Mouse (Mus musculus) lung, postnatal 14 days (tissue): ENCODE results near the gene Has3.
"Not testable (repeated sequence)": the region's sequence is repeated elsewhere in the genome, so short reads cannot be mapped to it uniquely, and the experiment has no call there.

ENCODE experiments used
- DNase-seq: peaks from one replicate; pipeline ENCODE4 v3.0.0; 2021

Has3 gene

DNA sequence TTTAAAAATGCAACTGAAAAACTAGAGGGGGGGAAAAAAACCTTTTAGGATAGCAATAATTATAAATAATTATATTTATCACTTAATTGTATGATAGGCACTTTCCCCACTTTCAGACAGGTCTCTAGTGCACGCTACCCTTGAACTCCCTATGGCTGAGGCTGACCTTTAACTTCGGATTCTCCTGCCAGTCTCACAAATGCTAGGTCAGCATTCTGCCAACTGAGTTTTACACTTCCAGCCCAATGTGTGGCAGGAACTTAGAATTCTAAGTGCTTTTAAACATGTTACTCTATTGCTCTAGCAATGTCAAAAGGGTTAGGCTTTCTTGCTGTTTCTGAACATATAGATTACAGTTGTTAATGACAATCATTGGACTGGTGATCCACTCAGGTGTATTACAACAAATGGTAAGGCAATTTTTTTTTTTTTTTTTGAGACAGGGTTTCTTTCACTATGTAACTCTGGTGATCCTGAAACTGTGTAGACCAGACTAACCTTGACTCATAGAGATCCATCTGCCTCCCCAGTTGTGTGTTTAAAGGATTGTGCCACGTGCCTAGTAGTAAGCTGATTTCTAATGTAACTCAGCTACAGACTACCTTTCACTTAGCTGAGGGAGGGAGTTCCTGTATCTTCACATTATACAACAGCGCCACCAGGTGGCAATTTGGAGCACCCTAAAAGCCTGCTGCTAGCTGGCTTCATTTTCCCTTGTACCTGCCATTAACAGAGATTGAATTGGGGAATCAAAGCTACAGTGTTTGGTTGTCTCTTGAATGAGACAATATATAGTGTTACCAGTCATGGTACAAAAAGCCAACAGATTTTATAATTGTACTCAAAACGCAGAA is 17.5 kb downstream of the Has3 start:
- peak; percentile 89 for DNase-seq

DNA sequence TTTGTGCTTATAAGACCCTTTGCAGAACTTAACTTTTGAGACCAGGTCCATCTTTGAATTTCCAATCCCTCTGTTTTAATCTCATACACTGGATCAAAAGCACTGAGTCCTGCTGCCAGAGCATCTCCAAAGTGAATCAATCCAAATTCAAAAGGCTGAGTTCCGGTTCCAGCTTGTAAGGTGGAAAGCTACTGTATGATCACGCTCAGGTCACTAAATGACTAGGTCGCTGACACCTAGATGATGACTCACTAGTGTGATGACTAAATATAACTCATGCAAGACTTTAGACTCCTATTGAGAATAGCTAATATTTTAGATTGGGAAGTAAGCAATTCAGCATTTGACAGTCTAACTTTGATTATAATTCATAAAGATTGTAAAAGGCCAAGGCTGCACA is 18.8 kb downstream of the Has3 start:
- DNase-seq: no peak

DNA sequence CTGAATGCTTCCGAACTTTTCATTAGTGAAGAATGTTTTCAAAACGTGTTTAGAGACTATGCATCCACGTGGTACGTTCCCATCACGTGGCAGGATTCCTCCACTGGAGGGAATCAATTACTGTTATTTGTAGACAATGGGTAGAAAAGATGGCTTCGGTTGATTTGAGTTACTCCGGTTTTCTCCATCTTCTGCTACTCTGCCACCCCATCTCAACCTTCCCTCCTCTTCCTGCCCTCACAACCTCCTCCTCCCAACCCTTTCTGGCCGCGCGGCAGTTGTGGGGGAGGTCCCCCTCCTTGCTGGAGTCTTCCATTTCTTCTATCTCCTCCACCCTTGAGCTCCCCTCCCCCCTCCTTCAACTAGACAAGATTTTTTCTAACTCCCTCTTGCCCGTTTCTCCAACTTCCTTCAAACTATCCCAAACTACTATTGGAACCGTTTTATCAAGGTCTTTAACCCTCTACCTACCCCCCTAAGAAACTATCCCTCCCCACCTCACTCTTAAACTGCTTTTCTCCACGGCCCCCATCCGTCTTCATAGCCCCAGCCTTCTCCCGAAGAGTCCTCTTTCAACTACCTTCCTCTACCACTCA is 22.3 kb downstream of the Has3 start:
- peak; percentile 13 for DNase-seq

DNA sequence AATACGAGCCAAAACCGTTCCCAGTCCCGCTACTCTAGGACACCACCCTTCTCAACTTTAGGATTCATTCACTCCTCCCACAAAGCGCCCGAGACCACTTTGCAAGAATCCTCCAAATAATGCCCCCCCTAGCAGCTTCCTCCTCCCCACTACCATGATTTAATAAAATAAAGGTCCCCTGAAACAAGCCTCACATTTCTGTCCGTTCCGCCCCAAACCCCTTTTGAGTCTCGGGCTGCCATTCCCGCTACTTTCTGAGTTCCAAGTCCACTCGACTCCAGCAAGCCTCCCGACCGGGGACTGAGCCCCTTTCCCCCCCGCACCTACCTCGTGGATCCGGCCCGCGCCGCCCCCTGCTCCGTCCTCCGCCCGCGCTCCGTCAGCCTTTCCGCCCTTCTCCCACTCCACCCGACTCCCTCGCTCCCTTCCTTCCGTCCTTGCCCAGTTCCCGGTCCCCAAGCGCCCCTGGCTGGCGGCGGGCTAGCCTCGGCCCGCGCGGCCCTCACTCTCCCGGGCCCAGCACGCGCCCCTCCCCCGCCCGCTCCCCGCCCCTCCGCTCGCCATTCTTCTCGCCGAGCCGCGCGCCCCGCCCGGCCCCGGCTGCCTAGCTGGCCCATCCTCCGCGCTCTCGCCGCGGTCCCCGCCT is 22.9 kb downstream of the Has3 start:
- DNase-seq: peak; percentile 57

DNA sequence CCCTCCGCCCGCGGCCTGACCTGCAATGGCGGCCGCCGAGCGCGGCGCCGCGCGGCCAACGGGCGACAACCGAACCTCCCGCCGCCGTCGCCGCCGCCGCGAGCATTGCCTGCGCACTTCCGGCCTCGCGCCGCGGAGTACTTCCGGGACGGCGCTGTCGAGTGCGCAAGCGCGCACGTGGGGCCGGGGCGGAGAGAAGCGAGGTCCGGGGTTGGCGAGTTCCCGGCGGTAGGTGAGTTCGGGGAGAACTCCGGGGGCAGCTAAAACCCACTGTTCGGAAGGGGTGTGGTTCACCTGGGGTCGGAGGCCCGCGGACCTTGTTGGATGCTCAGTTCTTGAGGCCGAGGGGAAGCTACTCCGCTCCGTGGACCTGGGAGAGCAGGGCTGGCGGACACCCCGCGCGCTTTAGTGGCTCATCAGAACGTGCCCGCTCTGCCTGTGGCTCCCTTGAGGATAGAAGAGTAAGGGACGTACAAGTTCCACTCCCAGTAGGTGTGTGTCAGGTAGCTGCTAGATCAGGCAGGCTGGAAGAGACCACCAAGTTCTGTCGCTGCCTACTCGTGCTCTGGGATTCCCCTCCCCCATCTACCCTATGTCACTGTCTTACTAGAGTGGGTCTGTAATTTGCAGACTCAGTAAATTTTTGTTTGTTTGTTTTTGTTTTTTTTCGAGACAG is 23.6 kb downstream of the Has3 start, which contains the start of gene Utp4:
Gene Utp4 (plus strand): TSS at position 156 of the 676 bp plus-strand sequence.
- DNase-seq: peak; percentile 88

DNA sequence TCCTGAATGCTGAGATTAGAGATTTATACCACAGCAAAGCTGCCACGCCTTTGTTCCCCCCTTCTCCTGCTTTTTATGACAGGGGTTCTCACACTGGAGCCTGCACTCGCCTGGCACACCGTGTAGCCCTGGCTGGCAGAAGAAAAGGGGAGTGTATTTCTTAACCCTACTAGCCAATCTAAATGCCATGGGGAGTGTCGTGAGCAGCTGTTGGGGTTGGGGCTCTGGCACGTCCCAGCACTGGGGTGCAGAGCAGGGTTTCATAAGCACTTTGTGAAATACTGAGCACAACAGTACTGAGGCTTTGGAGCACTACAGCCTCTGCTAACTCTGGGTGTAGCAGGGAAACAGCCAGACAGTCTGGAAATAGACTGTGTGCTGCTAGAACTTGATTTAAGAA is 29.4 kb downstream of the Has3 start:
- DNase-seq: no peak

DNA sequence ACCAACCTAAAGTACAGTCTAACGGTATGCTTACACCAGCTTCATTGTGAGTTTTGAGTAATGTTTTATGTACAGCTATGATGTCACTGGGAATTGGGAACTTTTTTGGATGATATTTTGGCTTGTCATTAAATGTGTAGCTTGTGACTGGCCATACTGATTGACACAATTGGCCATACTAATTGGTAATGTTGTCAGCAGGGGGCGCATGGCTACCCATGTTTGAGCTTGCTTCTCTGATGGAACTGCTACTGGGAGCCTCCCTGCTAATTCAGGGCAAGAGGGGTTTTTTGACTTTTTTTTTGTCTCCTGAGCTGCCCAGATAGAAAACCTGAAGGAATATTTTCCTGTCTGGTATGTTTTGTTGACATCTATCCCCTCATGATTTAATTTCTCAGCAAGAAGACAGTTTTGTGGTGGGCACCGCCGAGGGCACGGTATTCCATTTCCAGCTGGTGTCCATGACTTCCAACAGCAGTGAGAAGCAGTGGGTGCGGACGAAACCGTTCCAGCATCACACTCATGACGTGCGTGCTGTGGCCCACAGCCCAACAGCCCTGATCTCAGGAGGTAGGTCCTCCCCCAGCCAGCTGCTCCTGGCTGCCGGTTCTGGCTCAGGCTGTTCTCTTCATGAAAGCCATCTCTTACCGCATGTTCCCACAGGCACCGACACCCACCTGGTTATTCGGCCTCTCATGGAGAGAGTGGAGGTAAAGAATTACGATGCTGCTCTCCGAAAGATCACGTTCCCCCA is 35.9 kb downstream of the Has3 start:
- DNase-seq: peak; percentile 86

DNA sequence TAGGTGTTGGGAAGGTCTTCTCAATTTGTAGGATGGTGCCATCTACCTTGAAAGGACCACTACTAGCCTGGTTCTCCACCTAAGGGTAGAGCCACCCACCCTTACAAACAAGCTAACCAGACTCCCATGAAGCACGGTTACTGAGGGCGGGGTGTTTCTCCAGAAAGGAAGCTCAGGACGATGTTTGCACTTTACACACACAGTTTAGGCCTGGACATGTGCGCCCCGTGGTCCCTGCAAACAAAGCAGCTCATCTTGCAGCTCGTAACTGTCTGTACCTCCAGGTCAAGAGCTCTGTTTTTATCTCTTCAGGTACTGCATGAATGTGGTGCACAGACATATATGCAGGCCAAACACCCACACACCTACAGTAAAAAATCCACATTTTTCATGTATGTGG is 36.6 kb downstream of the Has3 start:
- DNase-seq: no peak

DNA sequence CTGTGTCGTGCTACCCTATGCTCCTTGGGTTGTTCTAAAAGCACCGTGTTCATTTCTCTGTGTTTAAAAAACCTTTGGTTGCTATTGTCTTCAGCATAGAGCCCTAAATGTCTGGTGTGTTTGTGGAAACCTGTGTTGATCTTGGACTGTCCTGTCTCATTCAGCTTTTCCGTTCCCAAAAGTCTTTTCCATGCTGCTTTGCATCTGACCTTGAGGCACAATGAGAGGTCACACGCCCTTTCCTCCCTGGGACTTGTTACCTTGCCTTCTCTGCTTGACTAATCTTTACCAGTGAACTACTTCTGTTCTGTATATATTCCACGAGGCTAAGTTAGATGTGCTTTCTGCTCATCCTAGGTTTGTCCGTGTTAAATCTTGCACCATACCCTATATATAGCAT is 37.4 kb downstream of the Has3 start:
- DNase-seq: no peak

DNA sequence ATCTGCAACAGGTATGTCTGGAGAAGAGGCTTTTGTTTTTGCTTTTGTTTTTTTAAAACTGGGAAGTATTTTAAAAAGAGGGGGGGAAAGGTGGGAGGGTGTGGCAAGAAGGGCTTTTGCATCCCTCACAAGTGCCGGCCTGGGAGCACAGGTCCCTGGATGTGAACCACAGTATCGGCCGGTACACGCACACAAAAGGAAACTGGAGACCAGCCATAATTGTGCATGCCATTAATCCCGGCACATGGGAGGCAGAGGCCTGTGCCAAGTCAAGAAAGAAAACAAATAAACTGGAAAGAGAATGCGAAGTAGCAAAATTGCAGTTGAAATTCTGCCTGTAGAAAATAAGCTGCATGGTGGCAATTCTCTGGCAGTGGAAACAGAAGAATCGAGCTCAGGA is 38.2 kb downstream of the Has3 start:
- no peak for DNase-seq

DNA sequence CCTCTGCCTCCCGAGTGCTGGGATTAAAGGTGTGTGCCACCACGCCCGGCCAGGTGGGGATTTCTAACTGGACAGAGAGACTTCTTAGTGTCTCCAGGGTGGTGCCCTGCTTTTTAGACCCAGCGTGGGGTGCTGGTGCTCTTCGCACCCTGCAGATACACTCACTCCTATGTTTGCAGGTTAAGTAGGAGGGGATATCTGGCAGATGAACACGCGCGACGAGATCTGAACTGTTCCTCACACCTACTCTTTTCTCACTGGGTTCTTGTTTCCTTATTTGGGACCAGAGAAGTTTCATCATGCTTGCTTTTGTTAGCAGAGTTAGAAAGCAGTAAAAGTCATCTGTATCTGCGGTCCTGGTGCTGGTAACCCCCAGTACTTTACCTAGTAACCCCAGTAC is 43.6 kb downstream of the Has3 start:
- DNase-seq: no peak

DNA sequence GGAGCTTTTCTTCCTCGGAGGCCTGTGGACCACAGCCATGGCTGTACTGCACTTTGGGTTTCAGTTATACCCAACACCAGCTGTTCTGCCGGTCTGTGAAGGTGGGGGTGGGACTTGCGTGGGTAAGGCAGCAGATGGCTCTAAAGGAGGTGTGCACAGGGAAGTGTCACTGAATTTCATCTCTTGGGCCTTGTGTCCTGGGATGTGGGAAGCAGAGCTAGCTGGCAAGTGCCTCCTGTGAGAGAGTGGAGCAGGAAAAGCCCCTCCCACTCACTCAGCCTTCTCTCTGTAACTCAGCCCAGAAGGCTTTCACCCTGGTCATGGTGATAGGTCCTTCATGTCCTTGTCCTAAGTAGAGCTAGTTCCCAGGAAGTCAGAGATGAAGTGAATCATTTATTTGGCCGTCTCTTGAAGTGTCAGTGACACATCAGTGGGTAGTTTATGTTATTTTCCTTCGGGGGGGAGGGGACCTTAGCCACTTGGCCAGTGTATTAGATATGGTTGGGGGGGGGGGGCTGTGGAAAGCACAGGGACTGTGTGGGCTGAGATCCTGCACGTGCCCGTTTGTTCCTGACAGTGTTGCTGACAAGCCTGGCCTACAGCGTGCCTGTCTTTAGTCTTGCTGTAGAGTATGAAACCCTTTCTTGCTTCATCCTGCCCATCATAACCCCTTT is 49.8 kb downstream of the Has3 start:
- no peak for DNase-seq

DNA sequence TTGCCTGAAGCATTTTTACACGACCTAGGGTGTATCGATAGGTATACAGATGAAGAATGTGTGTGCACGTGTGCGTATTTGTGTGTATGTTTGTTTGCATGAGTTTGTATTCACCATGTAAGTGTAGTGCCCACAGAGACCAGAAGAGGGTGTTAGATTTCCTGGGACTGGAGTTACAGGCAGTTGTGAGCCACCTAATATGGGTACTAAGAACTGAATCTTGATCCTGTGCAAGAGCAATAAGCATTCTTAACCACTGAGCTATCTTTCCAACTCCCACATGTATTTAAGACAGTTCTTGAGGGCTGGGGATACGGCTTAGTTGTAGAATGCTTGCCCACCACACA is 50.3 kb downstream of the Has3 start:
- DNase-seq: no peak

DNA sequence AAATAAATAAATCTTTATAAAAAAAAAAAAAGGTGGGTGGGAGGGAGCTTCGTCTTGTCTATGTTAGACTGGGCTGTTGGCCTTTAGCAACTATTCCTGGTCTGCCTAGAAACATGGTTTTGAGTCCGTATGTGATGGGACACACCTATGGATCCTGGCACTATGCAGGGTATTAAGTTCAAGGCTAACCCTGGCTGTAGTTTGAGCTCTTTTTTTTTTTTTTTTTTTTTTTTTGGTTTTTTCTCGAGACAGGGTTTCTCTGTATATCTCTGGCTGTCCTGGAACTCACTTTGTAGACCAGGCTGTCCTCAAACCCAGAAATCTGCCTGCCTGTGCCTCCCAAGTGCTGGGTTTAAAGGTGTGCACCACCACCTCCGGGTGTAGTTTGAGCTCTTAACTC is 54.0 kb downstream of the Has3 start:
- no peak for DNase-seq

DNA sequence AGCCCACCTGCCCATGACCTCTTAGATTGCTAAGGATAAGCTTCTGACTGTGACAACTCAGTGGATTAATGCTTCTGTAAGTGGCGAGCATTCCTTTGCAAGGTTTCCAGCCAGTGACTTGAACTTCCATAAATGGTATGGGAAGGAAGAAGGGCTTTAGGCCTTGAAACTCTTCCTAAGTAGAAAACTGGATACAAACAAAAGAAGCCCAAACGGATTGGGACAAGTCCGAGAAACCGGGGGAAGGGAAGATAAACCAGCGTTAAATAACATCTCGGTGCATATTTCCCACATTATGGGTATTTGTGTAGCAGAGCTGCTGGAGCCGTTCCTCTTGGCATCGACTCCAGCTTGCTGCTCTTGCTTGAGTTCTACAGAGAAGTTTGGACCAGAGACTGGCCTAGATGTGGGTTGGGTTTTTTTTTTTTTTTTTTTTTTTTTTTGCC is 54.9 kb downstream of the Has3 start:
- no peak for DNase-seq

DNA sequence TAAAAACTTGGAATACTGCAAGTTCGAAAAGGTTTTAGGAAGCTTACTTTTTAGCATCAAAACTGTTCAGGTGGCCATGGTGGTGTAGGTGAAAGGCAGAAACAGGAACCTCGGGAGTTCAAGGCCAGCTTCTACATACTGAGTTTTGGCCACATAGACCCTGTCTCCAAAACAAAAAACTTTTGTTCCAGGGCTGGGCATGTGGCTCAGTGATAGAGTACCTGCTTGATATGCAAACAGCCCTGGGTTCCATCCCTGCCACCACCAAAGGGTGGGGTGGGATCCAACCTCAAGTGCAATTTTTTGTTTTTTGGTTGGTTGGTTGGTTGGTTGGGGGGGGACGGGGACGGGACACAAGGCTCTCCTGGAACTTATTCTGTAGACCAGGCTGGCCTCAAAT is 55.4 kb downstream of the Has3 start:
- no peak for DNase-seq

DNA sequence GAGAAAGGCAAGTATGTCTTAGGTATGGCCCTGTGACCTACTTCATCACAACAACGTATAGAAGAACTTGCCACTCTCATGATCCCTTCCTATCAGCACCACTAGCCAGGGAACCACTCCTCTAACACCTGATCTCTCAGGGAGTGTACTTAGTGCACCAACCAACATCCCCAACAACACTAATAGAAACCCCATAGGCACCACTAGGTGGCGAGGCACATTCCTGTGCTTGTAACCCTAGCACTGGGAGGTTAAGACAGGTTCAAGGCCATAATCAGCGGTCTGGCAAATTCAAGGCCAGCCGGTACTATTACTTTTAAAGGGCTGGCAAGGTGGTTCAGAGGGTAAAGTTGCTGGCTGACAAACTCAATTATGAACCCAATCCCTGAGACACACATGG is 57.2 kb downstream of the Has3 start:
- DNase-seq: no peak

DNA sequence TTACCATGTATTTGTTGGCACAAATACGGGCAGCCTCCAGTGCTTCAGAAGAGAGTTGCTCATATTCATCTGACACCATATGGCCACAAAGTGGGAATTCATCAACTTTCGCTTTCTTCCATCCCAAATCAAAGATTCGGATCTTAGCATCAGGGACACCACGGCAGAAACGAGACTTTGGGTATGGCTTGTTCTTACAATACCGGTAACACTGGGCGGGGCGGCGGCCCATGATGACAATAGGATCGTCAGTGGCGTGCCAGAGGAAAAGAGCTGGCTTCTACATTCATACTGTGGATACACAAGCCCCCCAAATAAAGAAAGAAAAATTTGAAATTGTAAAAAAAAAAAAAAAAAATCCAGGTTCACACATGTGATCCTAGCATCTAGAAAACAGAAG is 58.1 kb downstream of the Has3 start:
- not testable (repeated sequence) for DNase-seq

DNA sequence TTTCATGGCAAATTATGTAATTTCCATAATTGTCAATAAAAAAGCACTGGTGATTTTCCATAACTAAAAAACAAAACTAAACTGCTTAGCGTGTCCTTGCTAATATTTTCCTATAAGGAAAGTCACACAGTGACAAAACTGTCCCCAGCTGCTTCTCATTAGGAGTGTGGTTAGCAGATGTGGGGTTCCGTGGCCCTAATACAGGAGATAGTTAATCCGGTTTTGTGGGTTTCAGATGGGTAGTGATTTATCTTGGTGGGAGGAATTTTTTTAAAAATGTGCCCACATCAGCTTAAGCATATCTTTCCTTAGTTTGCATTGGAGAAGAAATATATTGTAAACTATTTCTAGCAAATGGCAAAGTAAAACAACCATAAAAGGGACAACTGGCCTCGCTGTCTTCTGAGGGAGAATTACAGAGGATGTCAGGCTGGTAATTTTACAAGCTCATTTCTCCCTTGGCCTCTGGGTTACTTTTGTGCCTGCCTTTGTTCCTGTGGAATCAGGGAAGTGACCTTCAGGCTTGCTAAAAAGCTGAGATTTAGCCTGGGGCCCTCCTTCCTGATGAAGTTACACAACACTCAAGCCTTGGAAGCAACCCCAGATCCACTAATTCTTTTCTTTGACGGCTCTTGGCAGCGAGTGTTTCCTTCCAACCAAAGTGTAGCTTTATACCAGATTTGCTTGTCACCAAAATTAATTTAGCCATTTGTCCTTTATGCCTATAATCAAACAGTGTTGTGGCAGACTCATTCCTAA is 59.3 kb downstream of the Has3 start:
- DNase-seq: peak; percentile 58

DNA sequence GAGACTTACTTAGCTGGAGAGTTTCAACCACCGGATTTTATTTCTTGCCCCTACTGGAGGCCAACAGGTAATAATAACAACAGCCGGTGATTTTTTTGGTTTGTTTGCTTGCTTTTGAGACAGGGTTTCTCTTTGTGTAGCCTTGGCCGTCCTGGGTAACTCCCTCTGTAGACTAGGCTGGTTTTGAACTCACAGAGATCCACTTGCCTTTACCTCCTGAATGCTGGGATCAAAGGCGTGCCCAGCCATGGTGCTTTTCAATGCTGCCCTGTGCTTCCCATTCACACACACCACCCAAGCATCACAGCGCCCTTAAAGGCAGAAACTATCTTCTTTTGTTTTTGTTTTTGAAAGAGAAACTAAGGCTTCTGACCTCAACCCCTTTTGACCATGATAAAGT is 59.9 kb downstream of the Has3 start:
- no peak for DNase-seq

DNA sequence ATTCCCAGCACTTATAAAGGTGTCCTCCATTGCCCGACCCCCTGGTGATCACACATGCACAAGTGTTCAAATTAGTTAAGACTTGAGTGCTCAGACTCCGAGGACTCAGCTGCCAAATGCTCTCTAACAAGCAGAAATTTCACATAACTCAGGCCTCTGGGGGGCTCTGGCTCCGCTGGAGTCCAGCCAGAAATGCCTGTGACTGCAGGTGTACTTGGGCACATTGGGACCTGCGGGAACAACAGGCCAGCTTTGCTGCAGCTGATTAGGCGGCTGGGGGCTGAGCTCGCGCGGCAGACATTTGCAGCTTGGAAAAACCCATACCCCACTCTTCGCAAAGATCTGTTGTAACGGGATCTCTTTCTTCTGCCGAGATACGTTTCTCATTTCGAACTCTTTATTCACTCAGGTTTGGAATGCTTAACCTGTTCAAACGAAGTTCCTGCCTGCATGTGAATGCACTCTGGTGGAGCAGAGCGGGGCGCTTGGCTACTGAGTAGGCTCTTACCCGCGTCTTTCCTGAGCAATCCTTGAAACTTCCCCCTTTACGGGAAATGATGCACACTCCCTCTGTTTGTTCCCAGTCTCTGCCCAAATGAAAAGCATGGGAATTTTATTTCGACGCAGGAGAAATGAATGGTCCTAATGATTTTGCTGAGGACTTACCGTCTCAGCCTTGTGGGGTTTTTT is 62.5 kb downstream of the Has3 start:
- no peak for DNase-seq
